ENCODE assay signal across 8 mouse cellular contexts in the genomic region with DNA sequence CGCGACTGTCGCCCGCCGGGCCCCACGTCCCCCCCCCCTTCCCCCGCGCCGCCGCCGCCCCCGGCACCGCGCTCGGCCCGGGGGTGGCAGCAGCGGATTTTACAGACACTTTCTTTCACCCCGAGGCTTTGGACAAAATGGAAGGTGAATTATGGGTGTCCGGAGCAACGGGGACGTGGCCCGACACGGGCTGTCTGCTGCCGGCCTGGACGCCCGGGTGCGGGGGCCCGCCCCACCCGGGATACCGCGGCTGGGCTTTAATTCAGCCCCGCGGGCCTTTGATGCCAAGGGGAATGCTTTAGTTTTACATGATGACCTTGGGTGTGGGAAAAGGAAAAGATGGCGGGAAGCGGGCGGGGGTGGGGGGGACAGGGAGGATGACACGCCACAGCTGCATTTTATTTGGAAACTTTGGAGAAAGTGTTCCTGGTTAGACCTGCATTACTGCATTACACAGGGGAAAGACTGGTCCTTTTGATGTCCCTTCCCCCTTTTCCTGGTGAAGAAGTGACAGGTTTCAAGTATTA. TPM values are rescaled to one million over a fixed set of nuclear protein-coding genes. Genes with fewer than 3 reads are reported as not detected.
DNase-seq lines count a peak whose midpoint lies in the region; ATAC-seq and TF ChIP-seq lines count a peak whose summit lies in the region.

No protein-coding gene starts in this region.

- H3K9me3 ChIP-seq in heart, embryonic 14.5 days (ENCODE audit: control insufficient read depth, low read length) = no peaks in the 10 kb centered on the region
- H3K9me3 ChIP-seq in liver, embryonic 12.5 days (replicated peaks) = 0 out of 2 replicates have a peak, but pooled peaks cover 5% of the 10 kb centered on the region
- H3K9me3 ChIP-seq in stomach, embryonic 15.5 days = no peaks in the 10 kb centered on the region

- H3K4me2 ChIP-seq in heart, embryonic 14.5 days (ENCODE audit: low read length) = peak overlapping the region; percentile 72
- H3K4me2 ChIP-seq in liver, embryonic 12.5 days = peak overlapping the region; percentile 75
- peak overlapping the region; percentile 47 for H3K4me2 ChIP-seq in stomach, embryonic 15.5 days

- no peak overlapping the region for H3K27ac ChIP-seq in gastrocnemius, adult 2 months
- H3K27ac ChIP-seq in heart, embryonic 14.5 days (replicated peaks in 1 of 2; ENCODE audit: control insufficient read depth in 1 of 2, insufficient read depth in 1 of 2, low read depth in 2 of 2, low read length in 2 of 2) = peak overlapping the region; percentile 64 to 93; a peak in 3 of 4 replicates
- peak overlapping the region; percentile 95 for H3K27ac ChIP-seq in liver, embryonic 12.5 days
- peak overlapping the region; percentile 93; the same call in 1 of the 2 replicates for H3K27ac ChIP-seq in stomach, embryonic 15.5 days

- H3K4me3 ChIP-seq in gastrocnemius, adult 2 months = peak overlapping the region; percentile 83
- H3K4me3 ChIP-seq in heart, embryonic 14.5 days (ENCODE audit: control insufficient read depth in 1 of 2, insufficient read depth in 1 of 2, low read depth in 1 of 2, low read length in 2 of 2) = peak overlapping the region; percentile 71 to 90
- H3K4me3 ChIP-seq in liver, embryonic 12.5 days = peak overlapping the region; percentile 84
- H3K4me3 ChIP-seq in stomach, embryonic 15.5 days (replicated peaks) = peak overlapping the region; percentile 63

- H3K27me3 ChIP-seq in heart, embryonic 14.5 days (ENCODE audit: control insufficient read depth, insufficient read depth, low read length) = no peaks in the 10 kb centered on the region
- 0 out of 2 replicates have a peak, but pooled peaks cover 2% of the 10 kb centered on the region for H3K27me3 ChIP-seq in liver, embryonic 12.5 days (replicated peaks)
- no peaks in the 10 kb centered on the region for H3K27me3 ChIP-seq in stomach, embryonic 15.5 days (replicated peaks)

- no peak for DNase-seq in gastrocnemius, adult 2 months
- DNase-seq in gastrocnemius, postnatal 36 days = no peak
- peak; percentile 22 for DNase-seq in urinary bladder, adult 2 months (ENCODE audit: low spot score)
- DNase-seq in urinary bladder, postnatal 36 days (ENCODE audit: low spot score in 2 of 2) = no peak

- peaks cover 19% of the 10 kb centered on the region for H3K36me3 ChIP-seq in heart, embryonic 14.5 days (ENCODE audit: control insufficient read depth, insufficient read depth, low read length)
- peaks cover 32% of the 10 kb centered on the region for H3K36me3 ChIP-seq in liver, embryonic 12.5 days
- no peaks in the 10 kb centered on the region for H3K36me3 ChIP-seq in stomach, embryonic 15.5 days

- TF ChIP-seq CTCF in gastrocnemius, adult 2 months (IDR thresholded peaks at IDR 0.05) = no peak

- peak overlapping the region; percentile 88 for H3K9ac ChIP-seq in heart, embryonic 14.5 days (ENCODE audit: low read length)
- H3K9ac ChIP-seq in liver, embryonic 12.5 days = peak overlapping the region; percentile 95
- H3K9ac ChIP-seq in stomach, embryonic 15.5 days = peak overlapping the region; percentile 61

- 22% methylated on average over 20 of the region's 37 CpGs for WGBS in heart, embryonic 14.5 days
- 11% methylated on average over 23 of the region's 37 CpGs for WGBS in liver, embryonic 12.5 days (ENCODE audit: insufficient replicate concordance)
- 19% methylated on average over 22 of the region's 37 CpGs for WGBS in stomach, embryonic 15.5 days

- intact Hi-C loops in gastrocnemius, adult 2 months (cut with DNase I) = loop anchor here (5.0 kb wide), 2 partner anchors 65 to 130 kb away; partner anchors contain the start of gene Cd99l2
- intact Hi-C loops in gastrocnemius, postnatal 36 days (cut with DNase I) = no loop called here

- H3K4me1 ChIP-seq in heart, embryonic 14.5 days (ENCODE audit: control insufficient read depth in 2 of 2, insufficient read depth in 2 of 2, low read length in 2 of 2) = 0 out of 4 replicates have a peak, but pooled peaks cover 0 to 2% of the 10 kb centered on the region in 2 experiments
- H3K4me1 ChIP-seq in liver, embryonic 12.5 days = peaks cover 8% of the 10 kb centered on the region
- H3K4me1 ChIP-seq in stomach, embryonic 15.5 days = no peaks in the 10 kb centered on the region

- ATAC-seq in heart, embryonic 14.5 days (ENCODE audit: insufficient number of reproducible peaks, insufficient read depth, low FRiP score, low read depth) = no peak
- no peak for ATAC-seq in liver, embryonic 12.5 days
- no peak for ATAC-seq in stomach, embryonic 15.5 days (ENCODE audit: insufficient read depth, low FRiP score, low read depth)
- no peak for ATAC-seq in cerebellum, adult (ENCODE audit: insufficient number of reproducible peaks, low FRiP score, low TSS enrichment)

RNA-seq across cellular contexts. Expression of gene Hmgb3, which starts 1.3 kb away (rescaled TPM):
- 1 to 10 TPM; 7.8 to 9.9 TPM for total RNA-seq in gastrocnemius, adult 2 months (2021)
- 10 to 100 TPM in 1 of 2 experiments, 1 to 10 TPM in 1; 9.8 to 10.5 TPM for total RNA-seq in gastrocnemius, postnatal 36 days (2021)
- 26.9 and 29.6 TPM in 2 replicates for polyA plus RNA-seq in urinary bladder, adult 2 months (2012; rRNA removed)
- polyA plus RNA-seq in heart, embryonic 14.5 days (2014; fragmentation: Nextera tagmentation; extraction: Ambion mirVana) = 134 and 138 TPM in 2 replicates
- 321 and 340 TPM in 2 replicates for polyA plus RNA-seq in liver, embryonic 12.5 days (2016; fragmentation: Nextera tagmentation; extraction: Ambion mirVana)
- 196 and 209 TPM in 2 replicates for polyA plus RNA-seq in stomach, embryonic 15.5 days (2015; fragmentation: Nextera tagmentation; extraction: Ambion mirVana)
